Mouse (Mus musculus) lung, postnatal 0 days (tissue): ENCODE results near the gene Ddx49.

Source experiments
- CTCF ChIP-seq: IDR thresholded peaks from 2 replicates; pipeline ENCODE4 v1.5.1; 2016; ENCODE audit warnings: antibody characterized with exemption, mild to moderate bottlenecking
- EP300 ChIP-seq: IDR thresholded peaks from 2 replicates; pipeline ENCODE4 v1.6.1; 2016; ENCODE audit warnings: antibody characterized with exemption, mild to moderate bottlenecking, control low read depth

GRCm38 (mm10) chr8:70276476-70276875 lies 25.8 kb downstream of the Ddx49 start:
- TF ChIP-seq CTCF = peak; percentile 35
- peak; percentile 99 for TF ChIP-seq EP300
